Mouse (Mus musculus): ENCODE results near the gene Actg1.

GRCm38 (mm10) chr11:120360755-120361154 lies 12.4 kb upstream of the Actg1 start:
- TF ChIP-seq MAX (IDR thresholded peaks at IDR 0.05), result no peak
- TF ChIP-seq CTCF (IDR thresholded peaks at IDR 0.05; ENCODE audit: control insufficient read depth, insufficient read depth, insufficient read length), result no peak
- no peak for TF ChIP-seq FOSL1 (IDR thresholded peaks at IDR 0.05; ENCODE audit: insufficient read depth, low read length, poor library complexity, severe bottlenecking)
- TF ChIP-seq CEBPB (IDR thresholded peaks at IDR 0.05; ENCODE audit: low read depth), result no peak
